ENCODE assay signal across 9 mouse cellular contexts in genomic region chr2:119304798-119305208, GRCm38 (mm10). TPM values are rescaled to one million over a fixed set of nuclear protein-coding genes. Genes with fewer than 3 reads are reported as not detected.
DNase-seq lines count a peak whose midpoint lies in the region; ATAC-seq and TF ChIP-seq lines count a peak whose summit lies in the region.
"Had no signal": no experiment of that assay in that cellular context is flagged by ENCODE, and none has a peak within 500 bp of the region (broad histone marks: within the 10 kb centered on the region; RNA-seq: fewer than 3 reads in every experiment).

No protein-coding gene starts in this region.

- no peak for TF ChIP-seq CTCF in liver, embryonic 14.5 days (IDR thresholded peaks at IDR 0.05; ENCODE audit: low read depth)

- H3K27me3 ChIP-seq in neural tube, embryonic 11.5 days (ENCODE audit: control insufficient read depth, insufficient read depth, low read length) = no peaks in the 10 kb centered on the region
- 0 out of 2 replicates have a peak, but pooled peaks cover 4% of the 10 kb centered on the region for H3K27me3 ChIP-seq in neural tube, embryonic 15.5 days (replicated peaks)
- H3K27me3 ChIP-seq in hindbrain, embryonic 15.5 days = no peaks in the 10 kb centered on the region
- no peaks in the 10 kb centered on the region for H3K27me3 ChIP-seq in liver, embryonic 14.5 days (ENCODE audit: control insufficient read depth, insufficient read depth, low read length)
- H3K27me3 ChIP-seq in stomach, embryonic 16.5 days (ENCODE audit: control insufficient read depth, insufficient read depth, low read length) = no peaks in the 10 kb centered on the region

- DNase-seq in neural tube, embryonic 11.5 days (ENCODE audit: low spot score) = peak; percentile 49
- no peak for DNase-seq in liver, embryonic 14.5 days (ENCODE audit: low read depth in 3 of 3, low spot score in 3 of 3)
- no peak for DNase-seq in natural killer cell, adult 2 months (ENCODE audit: low spot score in 2 of 2)
- no peak for DNase-seq in left cerebral cortex, postnatal 4 days
- no peak for DNase-seq in cerebellum, adult 9-11 months

- peak; percentile 59; the same call in 1 of the 2 replicates for ATAC-seq in neural tube, embryonic 11.5 days (ENCODE audit: insufficient read depth, low FRiP score, low TSS enrichment)
- ATAC-seq in neural tube, embryonic 15.5 days (ENCODE audit: low FRiP score) = no peak
- ATAC-seq in hindbrain, embryonic 15.5 days (ENCODE audit: low FRiP score, low read depth) = peak; percentile 53
- peak; percentile 44 for ATAC-seq in liver, embryonic 14.5 days (ENCODE audit: insufficient read depth)
- ATAC-seq in stomach, embryonic 16.5 days (ENCODE audit: insufficient read depth, low FRiP score) = peak; percentile 68

- 0 out of 2 replicates have a peak overlapping the region, but pooled peaks have one; percentile 11 for H3K9ac ChIP-seq in neural tube, embryonic 11.5 days (ENCODE audit: low read length)
- H3K9ac ChIP-seq in neural tube, embryonic 15.5 days (replicated peaks) = no peak overlapping the region
- no peak overlapping the region for H3K9ac ChIP-seq in hindbrain, embryonic 15.5 days
- peak overlapping the region; percentile 11; the same call in 1 of the 2 replicates for H3K9ac ChIP-seq in liver, embryonic 14.5 days (replicated peaks)
- peak overlapping the region; percentile 49; the same call in 1 of the 2 replicates for H3K9ac ChIP-seq in stomach, embryonic 16.5 days (ENCODE audit: low read length)

- no peak overlapping the region for H3K4me2 ChIP-seq in neural tube, embryonic 11.5 days (ENCODE audit: low read depth)
- no peak overlapping the region for H3K4me2 ChIP-seq in neural tube, embryonic 15.5 days
- no peak overlapping the region for H3K4me2 ChIP-seq in hindbrain, embryonic 15.5 days
- peak overlapping the region; percentile 23; the same call in 1 of the 2 replicates for H3K4me2 ChIP-seq in liver, embryonic 14.5 days (ENCODE audit: low read depth)
- H3K4me2 ChIP-seq in stomach, embryonic 16.5 days (ENCODE audit: low read depth, low read length) = no peak overlapping the region

- no peaks in the 10 kb centered on the region for H3K9me3 ChIP-seq in neural tube, embryonic 11.5 days (ENCODE audit: control insufficient read depth, low read length)
- H3K9me3 ChIP-seq in neural tube, embryonic 15.5 days (replicated peaks) = no peaks in the 10 kb centered on the region
- no peaks in the 10 kb centered on the region for H3K9me3 ChIP-seq in hindbrain, embryonic 15.5 days
- no peaks in the 10 kb centered on the region for H3K9me3 ChIP-seq in liver, embryonic 14.5 days (ENCODE audit: control insufficient read depth, low read length)
- no peaks in the 10 kb centered on the region for H3K9me3 ChIP-seq in stomach, embryonic 16.5 days (replicated peaks; ENCODE audit: control insufficient read depth, low read length)

- H3K36me3 ChIP-seq in neural tube, embryonic 11.5 days (ENCODE audit: control insufficient read depth, insufficient read depth, low read length) = no peaks in the 10 kb centered on the region
- H3K36me3 ChIP-seq in neural tube, embryonic 15.5 days = no peaks in the 10 kb centered on the region
- no peaks in the 10 kb centered on the region for H3K36me3 ChIP-seq in hindbrain, embryonic 15.5 days
- H3K36me3 ChIP-seq in liver, embryonic 14.5 days (replicated peaks; ENCODE audit: control insufficient read depth, insufficient read depth, low read depth) = no peaks in the 10 kb centered on the region
- H3K36me3 ChIP-seq in stomach, embryonic 16.5 days (ENCODE audit: control insufficient read depth, insufficient read depth, low read length) = no peaks in the 10 kb centered on the region

- no peak overlapping the region for H3K4me3 ChIP-seq in neural tube, embryonic 11.5 days (ENCODE audit: low read depth, low read length)
- no peak overlapping the region for H3K4me3 ChIP-seq in neural tube, embryonic 15.5 days (replicated peaks)
- H3K4me3 ChIP-seq in hindbrain, embryonic 15.5 days = no peak overlapping the region
- H3K4me3 ChIP-seq in liver, embryonic 14.5 days (ENCODE audit: insufficient read depth in 1 of 2, low read depth in 2 of 2, low read length in 2 of 2) = no peak overlapping the region
- H3K4me3 ChIP-seq in stomach, embryonic 16.5 days (replicated peaks; ENCODE audit: low read length) = no peak overlapping the region

- intact Hi-C loops in left cerebral cortex, postnatal 4 days (cut with DNase I) = no loop called here

- no peak for TF ChIP-seq EP300 in liver, embryonic 14.5 days (IDR thresholded peaks at IDR 0.05; ENCODE audit: low read depth)

- WGBS in neural tube, embryonic 11.5 days = 15% methylated on average over 3 of the region's 3 CpGs
- WGBS in neural tube, embryonic 15.5 days = 14% methylated on average over 3 of the region's 3 CpGs
- WGBS in hindbrain, embryonic 15.5 days = 16% methylated on average over 3 of the region's 3 CpGs
- 38% methylated on average over 3 of the region's 3 CpGs for WGBS in liver, embryonic 14.5 days (ENCODE audit: insufficient replicate concordance)
- 21% methylated on average over 3 of the region's 3 CpGs for WGBS in stomach, embryonic 16.5 days

- H3K4me1 ChIP-seq in neural tube, embryonic 11.5 days (ENCODE audit: control insufficient read depth, insufficient read depth, low read length) = peaks cover 5% of the 10 kb centered on the region; the same call in 1 of the 2 replicates
- H3K4me1 ChIP-seq in neural tube, embryonic 15.5 days = peaks cover 14% of the 10 kb centered on the region
- H3K4me1 ChIP-seq in hindbrain, embryonic 15.5 days (replicated peaks) = peaks cover 14% of the 10 kb centered on the region
- H3K4me1 ChIP-seq in liver, embryonic 14.5 days (replicated peaks; ENCODE audit: control insufficient read depth in 2 of 2, insufficient read depth in 2 of 2, low read length in 1 of 2) = peaks cover 13 to 39% of the 10 kb centered on the region in 2 experiments
- H3K4me1 ChIP-seq in stomach, embryonic 16.5 days (ENCODE audit: control insufficient read depth, insufficient read depth, low read length) = peaks cover 18% of the 10 kb centered on the region

- no peak overlapping the region for H3K27ac ChIP-seq in neural tube, embryonic 11.5 days (ENCODE audit: low read depth, low read length)
- no peak overlapping the region for H3K27ac ChIP-seq in neural tube, embryonic 15.5 days (replicated peaks)
- no peak overlapping the region for H3K27ac ChIP-seq in hindbrain, embryonic 15.5 days (replicated peaks)
- peak overlapping the region; percentile 32 for H3K27ac ChIP-seq in liver, embryonic 14.5 days
- peak overlapping the region; percentile 51 for H3K27ac ChIP-seq in stomach, embryonic 16.5 days (ENCODE audit: low read length)

RNA-seq across cellular contexts. Expression of gene Vps18, which starts 16.3 kb away (rescaled TPM):
- polyA plus RNA-seq in neural tube, embryonic 11.5 days (2014; fragmentation: Nextera tagmentation; extraction: Ambion mirVana) = 17.4 and 17.8 TPM in 2 replicates
- 23.7 and 23.8 TPM in 2 replicates for polyA plus RNA-seq in neural tube, embryonic 15.5 days (2015; fragmentation: Nextera tagmentation; extraction: Ambion mirVana)
- 27.3 and 30.2 TPM in 2 replicates for polyA plus RNA-seq in hindbrain, embryonic 15.5 days (2015; fragmentation: Nextera tagmentation; extraction: Ambion mirVana)
- 3.2 and 3.4 TPM in 2 replicates for polyA plus RNA-seq in liver, embryonic 14.5 days (2012; rRNA removed)
- 3.2 and 3.5 TPM in 2 replicates for polyA plus RNA-seq in liver, embryonic 14.5 days (2014; fragmentation: Nextera tagmentation; extraction: Ambion mirVana)
- 17.5 and 19.8 TPM in 2 replicates for polyA plus RNA-seq in stomach, embryonic 16.5 days (2015; fragmentation: Nextera tagmentation; extraction: Ambion mirVana)
- total RNA-seq in left cerebral cortex, postnatal 4 days (2021) = 10 to 100 TPM; 29.3 to 31.3 TPM

RNA-seq across cellular contexts. Expression of gene Dll4, which starts 20.8 kb away (rescaled TPM):
- 3.1 and 3.8 TPM in 2 replicates for polyA plus RNA-seq in neural tube, embryonic 11.5 days (2014; fragmentation: Nextera tagmentation; extraction: Ambion mirVana)
- polyA plus RNA-seq in neural tube, embryonic 15.5 days (2015; fragmentation: Nextera tagmentation; extraction: Ambion mirVana) = 3.9 and 10.4 TPM in 2 replicates
- 5.0 and 5.1 TPM in 2 replicates for polyA plus RNA-seq in hindbrain, embryonic 15.5 days (2015; fragmentation: Nextera tagmentation; extraction: Ambion mirVana)
- 1.3 and 1.4 TPM in 2 replicates for polyA plus RNA-seq in liver, embryonic 14.5 days (2012; rRNA removed)
- polyA plus RNA-seq in liver, embryonic 14.5 days (2014; fragmentation: Nextera tagmentation; extraction: Ambion mirVana) = 0.83 and 0.86 TPM in 2 replicates
- 6.8 and 8.2 TPM in 2 replicates for polyA plus RNA-seq in stomach, embryonic 16.5 days (2015; fragmentation: Nextera tagmentation; extraction: Ambion mirVana)
- 1 to 10 TPM; 5.3 to 6.8 TPM for total RNA-seq in left cerebral cortex, postnatal 4 days (2021)

RNA-seq across cellular contexts. Expression of gene Rhov, which starts 33.7 kb away (rescaled TPM):
- polyA plus RNA-seq in neural tube, embryonic 11.5 days (2014; fragmentation: Nextera tagmentation; extraction: Ambion mirVana) = 2.3 and 2.4 TPM in 2 replicates
- 39.5 and 46.6 TPM in 2 replicates for polyA plus RNA-seq in neural tube, embryonic 15.5 days (2015; fragmentation: Nextera tagmentation; extraction: Ambion mirVana)
- polyA plus RNA-seq in hindbrain, embryonic 15.5 days (2015; fragmentation: Nextera tagmentation; extraction: Ambion mirVana) = 44.2 and 45.5 TPM in 2 replicates
- 0.02 TPM in 1 of 2 replicates, not detected in the other for polyA plus RNA-seq in liver, embryonic 14.5 days (2012; rRNA removed)
- polyA plus RNA-seq in liver, embryonic 14.5 days (2014; fragmentation: Nextera tagmentation; extraction: Ambion mirVana) = not detected in 2 replicates
- polyA plus RNA-seq in stomach, embryonic 16.5 days (2015; fragmentation: Nextera tagmentation; extraction: Ambion mirVana) = 30.2 and 34.5 TPM in 2 replicates
- total RNA-seq in left cerebral cortex, postnatal 4 days (2021) = 10 to 100 TPM; 20.4 to 23.9 TPM
- total RNA-seq: hematopoietic stem cell, adult 5-6 weeks had no signal

RNA-seq across cellular contexts. Expression of gene Chac1, which starts 46.2 kb away (rescaled TPM):
- 0.95 and 1.3 TPM in 2 replicates for polyA plus RNA-seq in neural tube, embryonic 11.5 days (2014; fragmentation: Nextera tagmentation; extraction: Ambion mirVana)
- polyA plus RNA-seq in neural tube, embryonic 15.5 days (2015; fragmentation: Nextera tagmentation; extraction: Ambion mirVana) = 11.3 and 12.1 TPM in 2 replicates
- polyA plus RNA-seq in hindbrain, embryonic 15.5 days (2015; fragmentation: Nextera tagmentation; extraction: Ambion mirVana) = 10.7 and 11.6 TPM in 2 replicates
- polyA plus RNA-seq in liver, embryonic 14.5 days (2012; rRNA removed) = 0.56 and 1.2 TPM in 2 replicates
- polyA plus RNA-seq in liver, embryonic 14.5 days (2014; fragmentation: Nextera tagmentation; extraction: Ambion mirVana) = 0.29 and 1.7 TPM in 2 replicates
- polyA plus RNA-seq in stomach, embryonic 16.5 days (2015; fragmentation: Nextera tagmentation; extraction: Ambion mirVana) = 1.5 and 2.4 TPM in 2 replicates
- 1 to 10 TPM; 6.7 to 7.7 TPM for total RNA-seq in left cerebral cortex, postnatal 4 days (2021)

Comparison
In these comparisons a context has a peak if more than half of its experiments do, and no peak if none do; other contexts are left out.
1. H3K9ac ChIP-seq: peak in neural tube, embryonic 11.5 days (single experiment), liver, embryonic 14.5 days (single experiment) and stomach, embryonic 16.5 days (single experiment); none in neural tube, embryonic 15.5 days (single experiment) and hindbrain, embryonic 15.5 days (single experiment).
2. H3K27ac ChIP-seq: peak in liver, embryonic 14.5 days (single experiment) and stomach, embryonic 16.5 days (single experiment); none in neural tube, embryonic 11.5 days (single experiment), neural tube, embryonic 15.5 days (single experiment) and hindbrain, embryonic 15.5 days (single experiment).